Mouse (Mus musculus) hindbrain, postnatal 0 days (tissue): ENCODE results near the gene Chn2. TPM values are rescaled to one million over a fixed set of nuclear protein-coding genes. Genes with fewer than 3 reads are reported as not detected.

Source experiments
- ATAC-seq: fragments of 200-750 bp; cut with Nextera tagmentation; 2 replicates; pipeline ENCODE4 v1.8.0; 2017; ENCODE audit warnings: mild to moderate bottlenecking, moderate TSS enrichment, moderate library complexity
- DNase-seq: peaks from one replicate; pipeline ENCODE4 v3.0.0-alpha.2; 2015; ENCODE audit warnings: low spot score
- H3K27ac ChIP-seq: fragments of 300-500 bp; sonication (generic); 2 replicates; pipeline ENCODE4 v1.5.1; 2014; ENCODE audit warnings: mild to moderate bottlenecking
- H3K27me3 ChIP-seq: fragments of 300-500 bp; sonication (generic); 2 replicates; pipeline ENCODE4 v1.6.1; 2014; ENCODE audit warnings: low read length, mixed read lengths; ENCODE audit not compliant: insufficient read depth
- H3K36me3 ChIP-seq: fragments of 300-500 bp; sonication (generic); 2 replicates; pipeline ENCODE4 v1.6.1; 2014; ENCODE audit warnings: low read length, mixed read lengths; ENCODE audit not compliant: insufficient read depth
- H3K4me1 ChIP-seq: fragments of 300-500 bp; sonication (generic); 2 replicates; pipeline ENCODE4 v1.6.1; 2014; ENCODE audit warnings: antibody characterized with exemption, low read length, mixed read lengths; ENCODE audit not compliant: insufficient read depth
- H3K4me2 ChIP-seq: fragments of 300-500 bp; sonication (generic); 2 replicates; pipeline ENCODE4 v1.6.1; 2014; ENCODE audit warnings: low read depth, mild to moderate bottlenecking, low read length, moderate library complexity, mixed read lengths
- H3K4me3 ChIP-seq: fragments of 300-500 bp; sonication (generic); 2 replicates; pipeline ENCODE4 v1.5.1; 2014; ENCODE audit warnings: low read length
- H3K9ac ChIP-seq: fragments of 300-500 bp; sonication (generic); replicated peaks from 2 replicates; pipeline ENCODE4 v1.6.1; 2014; ENCODE audit warnings: mild to moderate bottlenecking, low read length, moderate library complexity, mixed read lengths
- H3K9me3 ChIP-seq: fragments of 300-500 bp; sonication (generic); 2 replicates; pipeline ENCODE4 v1.6.1; 2016; ENCODE audit warnings: low read length, mixed read lengths
- CTCF ChIP-seq: IDR thresholded peaks from 2 replicates; pipeline ENCODE4 v1.5.1; 2016; ENCODE audit warnings: antibody characterized with exemption, control low read depth, low read depth
- WGBS: fragments of 180-500 bp; shearing (Covaris S2); extraction: QIAGEN DNeasy Blood & Tissue Kit; methylation state at CpG from one replicate; pipeline ENCODE4 v1.1.7; 2014; 5-methylcytosine and 5-hydroxymethylcytosine counted together
- polyA plus RNA-seq: library from polyadenylated mRNA; unstranded; fragments of >200 nt; fragmentation: Nextera tagmentation; extraction: Ambion mirVana; gene quantifications from 2 replicates; pipeline ENCODE4 v1.2.1, GENCODE M21; 2015
- total RNA-seq: library from RNA; depleted of rRNA; stranded (reverse); fragments of >200 nt; gene quantifications from 2 replicates; pipeline ENCODE4 v1.2.3, GENCODE M21; 2014

The Chn2 gene
- total and polyA plus RNA-seq, 2 experiments from 2014 or later: 21.2 to 43.8 TPM

DNA sequence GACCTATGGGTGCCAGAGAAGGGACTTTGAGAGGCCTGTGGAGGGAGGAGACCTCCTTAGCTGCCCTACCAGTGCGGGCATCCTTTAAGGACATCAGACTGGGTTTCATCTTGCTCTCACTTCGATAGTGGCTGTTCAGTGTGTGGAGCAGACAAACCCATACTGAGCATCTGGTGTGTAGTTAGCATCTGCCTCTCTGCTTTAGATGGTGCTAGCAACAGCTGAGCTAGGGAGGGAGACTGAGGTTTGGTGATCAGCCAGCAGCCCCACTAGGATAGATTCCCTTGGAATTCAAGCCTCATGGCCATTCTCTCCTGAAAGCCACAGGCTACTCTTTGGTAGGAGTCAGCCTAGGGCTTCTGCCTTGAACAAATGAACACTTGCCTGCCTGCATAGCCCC is 117.7 kb downstream of the Chn2 start:
- Histone ChIP-seq H3K4me1 (peaks cover 3% of the 10 kb centered on the region; the same call in 1 of the 2 replicates), H3K9ac (no peak overlapping the region), H3K9me3 (no peaks in the 10 kb centered on the region), H3K4me2 (no peak overlapping the region), H3K27me3 (no peaks in the 10 kb centered on the region), H3K36me3 (no peaks in the 10 kb centered on the region), H3K27ac (no peak overlapping the region), H3K4me3 (no peak overlapping the region)
- 94% methylated on average over 2 of the region's 2 CpGs for WGBS
- TF ChIP-seq CTCF: no peak
- DNase-seq (no peak), ATAC-seq (no peak)

DNA sequence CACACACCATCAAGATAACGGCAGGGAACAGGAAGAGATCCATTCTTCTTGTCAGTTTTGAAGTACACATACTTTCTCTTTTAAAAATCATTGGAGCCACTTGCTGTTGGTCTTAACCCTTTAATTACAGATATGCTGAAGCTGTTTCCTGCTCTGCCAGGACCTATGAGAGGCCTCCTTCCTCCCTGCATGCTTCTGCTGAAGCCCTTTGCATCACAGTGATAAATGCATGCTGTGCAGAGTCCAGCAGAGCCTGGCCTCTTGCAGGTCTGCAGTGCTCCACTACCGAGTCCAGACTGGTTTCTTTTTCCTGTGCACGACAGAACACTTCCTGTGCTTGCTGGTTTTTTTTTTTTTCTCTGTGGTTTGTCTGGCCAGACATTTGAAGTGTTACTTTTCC is 119.0 kb downstream of the Chn2 start:
- H3K9me3 ChIP-seq: no peaks in the 10 kb centered on the region
- H3K27ac ChIP-seq: no peak overlapping the region
- H3K4me2 ChIP-seq: no peak overlapping the region
- no peaks in the 10 kb centered on the region for H3K36me3 ChIP-seq
- no peak for DNase-seq
- no peak overlapping the region for H3K4me3 ChIP-seq
- no peak overlapping the region for H3K9ac ChIP-seq
- TF ChIP-seq CTCF: no peak
- H3K27me3 ChIP-seq: no peaks in the 10 kb centered on the region
- H3K4me1 ChIP-seq: peaks cover 8% of the 10 kb centered on the region; the same call in 1 of the 2 replicates
- 48% methylated on average over 3 of the region's 3 CpGs for WGBS
- no peak for ATAC-seq

DNA sequence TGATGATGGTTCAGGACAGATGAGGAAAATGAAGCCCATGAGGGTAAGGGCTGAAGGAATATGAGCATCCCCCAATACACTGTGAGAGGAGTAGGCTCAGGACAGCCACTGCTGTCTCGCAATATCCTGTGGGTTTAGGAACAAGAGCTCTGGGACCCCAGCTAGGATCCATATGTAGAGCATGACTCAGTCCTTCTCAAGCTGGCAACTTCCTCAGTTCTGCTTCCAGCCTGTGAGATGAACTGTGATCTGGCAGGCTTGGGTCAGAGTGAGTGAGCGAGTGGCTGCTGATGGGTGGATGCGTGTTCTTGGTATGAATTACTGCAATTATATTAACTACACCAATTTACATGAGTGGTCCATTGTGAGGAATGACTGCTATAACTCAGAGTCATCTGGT is 121.3 kb downstream of the Chn2 start:
- Histone ChIP-seq H3K4me3 (no peak overlapping the region), H3K9me3 (no peaks in the 10 kb centered on the region), H3K36me3 (no peaks in the 10 kb centered on the region), H3K4me1 (peaks cover 8% of the 10 kb centered on the region; the same call in 1 of the 2 replicates), H3K9ac (no peak overlapping the region), H3K27ac (no peak overlapping the region), H3K4me2 (no peak overlapping the region), H3K27me3 (no peaks in the 10 kb centered on the region)
- ATAC-seq: no peak
- no peak for DNase-seq
- 92% methylated on average over 3 of the region's 3 CpGs for WGBS
- no peak for TF ChIP-seq CTCF

DNA sequence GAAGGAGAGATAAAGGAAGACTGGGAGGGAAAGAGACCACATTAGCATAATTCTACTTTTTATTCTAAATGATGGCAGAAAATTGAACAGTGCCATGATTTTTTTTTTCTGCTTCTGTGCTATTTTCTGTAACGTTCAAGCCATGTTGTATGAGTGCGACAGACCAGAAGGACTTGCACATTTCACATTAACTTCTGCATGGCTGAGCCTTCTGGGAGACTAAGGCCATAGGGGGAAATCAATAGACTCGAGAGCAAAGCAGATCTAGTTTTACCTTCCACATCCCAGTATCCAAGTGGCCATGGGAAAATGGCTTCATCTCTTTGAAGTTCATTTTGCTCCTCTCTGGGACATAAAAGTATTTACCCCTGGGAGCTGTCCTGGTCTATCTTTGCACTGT is 121.9 kb downstream of the Chn2 start:
- 47% methylated on average over 3 of the region's 3 CpGs for WGBS

DNA sequence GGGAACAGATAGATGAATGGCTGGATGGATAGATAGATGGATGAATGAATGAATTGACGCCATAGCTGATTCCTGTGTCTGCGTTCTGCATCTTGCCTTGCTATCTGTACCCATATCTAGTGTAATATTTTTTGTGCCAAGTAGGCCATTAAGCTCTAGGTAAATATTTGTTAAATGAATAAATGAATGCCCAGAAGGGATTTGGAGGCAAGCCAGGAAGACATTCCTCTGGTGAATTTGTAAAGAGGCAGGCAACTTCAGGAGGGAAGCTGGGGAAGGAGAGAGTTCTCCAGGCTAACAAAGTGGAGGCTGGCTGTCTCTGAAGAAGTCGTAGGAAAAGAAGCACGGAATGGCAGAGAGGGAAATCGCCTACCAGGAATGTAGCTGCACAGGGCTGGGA is 123.0 kb downstream of the Chn2 start:
- Histone ChIP-seq H3K9ac (no peak overlapping the region), H3K36me3 (no peaks in the 10 kb centered on the region), H3K27ac (no peak overlapping the region), H3K27me3 (no peaks in the 10 kb centered on the region), H3K4me3 (no peak overlapping the region), H3K4me1 (peaks cover 8% of the 10 kb centered on the region; the same call in 1 of the 2 replicates), H3K9me3 (no peaks in the 10 kb centered on the region), H3K4me2 (no peak overlapping the region)
- no peak for TF ChIP-seq CTCF
- 76% methylated on average over 5 of the region's 5 CpGs for WGBS
- no peak for ATAC-seq
- no peak for DNase-seq

More for the DNA sequence above, 121.9 kb downstream of the Chn2 start:
- Histone ChIP-seq H3K4me2 (no peak overlapping the region), H3K9ac (no peak overlapping the region), H3K4me3 (no peak overlapping the region), H3K36me3 (no peaks in the 10 kb centered on the region), H3K27me3 (no peaks in the 10 kb centered on the region), H3K27ac (no peak overlapping the region), H3K4me1 (peaks cover 8% of the 10 kb centered on the region; the same call in 1 of the 2 replicates), H3K9me3 (no peaks in the 10 kb centered on the region)
- DNase-seq (no peak), ATAC-seq (no peak)
- TF ChIP-seq CTCF: no peak

DNA sequence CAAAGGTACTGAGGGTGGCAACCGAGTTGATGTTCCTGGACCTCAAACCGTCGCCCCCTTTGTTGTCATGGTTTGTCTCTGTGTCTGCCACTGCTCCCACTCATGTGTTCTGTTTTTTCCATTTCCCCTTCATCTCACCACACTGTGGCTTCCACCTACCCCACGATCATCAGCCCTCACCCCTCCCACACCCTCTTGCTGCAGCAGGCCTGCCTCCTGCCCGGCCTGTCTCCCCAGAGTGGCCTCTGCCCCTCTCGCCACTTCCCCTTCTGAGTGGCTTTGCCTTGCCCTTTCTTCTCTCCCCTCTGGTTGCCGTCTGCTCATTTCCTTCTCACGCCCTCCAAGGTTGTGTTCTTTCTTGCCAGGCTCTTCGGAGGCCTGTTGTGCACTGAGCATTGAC is 123.4 kb downstream of the Chn2 start:
- H3K9me3 ChIP-seq: no peaks in the 10 kb centered on the region
- 72% methylated on average over 9 of the region's 9 CpGs for WGBS
- ATAC-seq (no peak), DNase-seq (no peak)
- no peaks in the 10 kb centered on the region for H3K36me3 ChIP-seq
- H3K27me3 ChIP-seq: no peaks in the 10 kb centered on the region
- peaks cover 8% of the 10 kb centered on the region; the same call in 1 of the 2 replicates for H3K4me1 ChIP-seq
- no peak for TF ChIP-seq CTCF
- no peak overlapping the region for H3K27ac ChIP-seq
- no peak overlapping the region for H3K4me2 ChIP-seq
- no peak overlapping the region for H3K4me3 ChIP-seq
- H3K9ac ChIP-seq: no peak overlapping the region

DNA sequence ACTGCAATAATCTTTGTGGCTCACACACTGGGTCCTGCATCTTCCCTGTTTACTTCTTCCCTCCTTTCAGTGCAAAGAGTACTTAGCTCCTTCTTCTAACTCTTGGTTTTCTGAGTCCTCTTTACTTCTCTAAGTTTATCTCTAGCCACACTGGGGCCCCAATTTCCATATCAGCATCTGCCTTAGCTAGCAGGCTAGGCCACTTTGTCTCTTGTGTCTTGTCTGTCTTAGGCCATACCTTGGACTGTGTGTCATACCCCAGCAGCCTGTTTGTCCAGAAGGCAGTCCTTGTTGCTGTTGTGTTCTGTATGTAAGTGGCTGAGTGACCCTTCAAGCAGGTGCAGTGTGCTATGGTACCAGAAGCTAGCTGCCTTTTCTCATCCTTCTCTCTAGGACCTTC is 124.3 kb downstream of the Chn2 start:
- H3K27ac ChIP-seq: no peak overlapping the region
- TF ChIP-seq CTCF: no peak
- H3K4me2 ChIP-seq: no peak overlapping the region
- H3K4me3 ChIP-seq: no peak overlapping the region
- H3K4me1 ChIP-seq: peaks cover 8% of the 10 kb centered on the region; the same call in 1 of the 2 replicates
- H3K9ac ChIP-seq: no peak overlapping the region
- no peaks in the 10 kb centered on the region for H3K36me3 ChIP-seq
- ATAC-seq (no peak), DNase-seq (no peak)
- no peaks in the 10 kb centered on the region for H3K27me3 ChIP-seq
- H3K9me3 ChIP-seq: no peaks in the 10 kb centered on the region
